Mouse (Mus musculus): ENCODE measurements at regions not wholly inside any gene's neighbourhood (a gene's known extent, or its start where the extent isn't known, plus 50 kb on each side); places are given as distances from the start of the nearest gene placed in this dataset.
A peak's percentile ranks its signal among the peaks of the same experiment; 100 is the strongest.

- no peak for DNase-seq
These were observed 53.2 kb downstream of the Gm815 start for GRCm38 (mm10) chr19:26938911-26939310.

DNA sequence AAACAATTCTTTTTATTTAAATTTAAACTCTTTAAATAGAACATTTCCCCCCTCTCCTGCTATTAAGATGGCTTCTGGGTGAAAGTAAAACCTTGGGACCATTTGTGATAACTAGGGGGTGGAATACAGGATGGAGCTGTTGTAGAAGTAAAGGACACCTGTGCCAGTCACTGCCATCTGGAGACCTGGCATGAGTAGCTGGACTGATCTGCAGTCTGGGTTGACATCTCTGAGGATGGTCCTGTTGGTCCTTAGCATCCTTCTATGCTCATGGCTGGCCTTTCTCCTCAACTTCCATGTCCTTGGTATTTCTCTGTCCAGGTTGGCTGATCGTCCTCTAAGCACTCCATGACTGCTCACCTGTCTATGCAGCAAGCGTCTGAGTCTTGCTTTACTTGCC is 58.3 kb downstream of the Gm815 start:
- peak; percentile 60 to 65 for DNase-seq

DNA sequence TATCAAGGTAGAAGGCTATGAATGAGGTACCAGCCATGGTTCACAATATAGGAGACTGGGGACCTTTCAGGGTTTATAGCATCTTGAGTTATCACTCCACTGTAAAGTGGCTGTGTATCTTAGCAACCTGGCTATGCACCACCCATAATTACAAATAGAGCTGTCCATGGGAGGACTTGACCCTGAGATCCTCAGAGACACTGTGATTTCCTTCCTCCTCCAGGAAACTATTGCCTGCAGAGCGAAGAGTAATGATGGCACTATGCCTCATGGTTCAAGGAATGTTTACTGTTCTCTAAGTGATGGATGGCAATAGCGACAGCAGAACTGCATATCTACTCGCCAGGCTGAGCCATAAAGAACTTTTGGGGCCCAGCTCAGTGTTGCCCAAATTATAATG is 60.9 kb downstream of the Gm815 start:
- no peak for DNase-seq

- DNase-seq, result peak; percentile 60 to 66
These were observed 62.8 kb downstream of the Gm815 start for GRCm38 (mm10) chr19:26948479-26948878.

GRCm38 (mm10) chr19:26949153-26949552 is 63.5 kb downstream of the Gm815 start:
- peak in 1 of 2 experiments; percentile 20 for DNase-seq

DNA sequence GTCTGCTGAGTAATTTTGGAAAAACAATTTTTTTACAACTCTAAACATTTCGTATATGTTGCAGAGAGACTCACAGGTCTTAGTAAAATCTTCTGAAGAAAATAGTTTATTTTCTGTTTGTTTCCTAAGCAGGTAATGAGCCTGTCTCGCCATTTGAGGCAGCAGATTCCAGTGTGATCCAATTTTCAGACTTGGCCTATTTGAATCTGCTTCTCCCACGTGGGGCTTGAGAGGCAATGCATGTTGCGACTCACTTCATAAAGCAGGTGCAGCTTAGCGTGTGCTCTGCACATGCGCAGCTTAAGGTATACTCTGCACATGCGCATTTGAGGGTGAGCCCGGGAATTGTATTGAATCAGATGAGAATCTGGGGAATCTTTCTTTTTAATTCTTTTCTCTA is 67.7 kb downstream of the Gm815 start:
- no peak for DNase-seq

DNA sequence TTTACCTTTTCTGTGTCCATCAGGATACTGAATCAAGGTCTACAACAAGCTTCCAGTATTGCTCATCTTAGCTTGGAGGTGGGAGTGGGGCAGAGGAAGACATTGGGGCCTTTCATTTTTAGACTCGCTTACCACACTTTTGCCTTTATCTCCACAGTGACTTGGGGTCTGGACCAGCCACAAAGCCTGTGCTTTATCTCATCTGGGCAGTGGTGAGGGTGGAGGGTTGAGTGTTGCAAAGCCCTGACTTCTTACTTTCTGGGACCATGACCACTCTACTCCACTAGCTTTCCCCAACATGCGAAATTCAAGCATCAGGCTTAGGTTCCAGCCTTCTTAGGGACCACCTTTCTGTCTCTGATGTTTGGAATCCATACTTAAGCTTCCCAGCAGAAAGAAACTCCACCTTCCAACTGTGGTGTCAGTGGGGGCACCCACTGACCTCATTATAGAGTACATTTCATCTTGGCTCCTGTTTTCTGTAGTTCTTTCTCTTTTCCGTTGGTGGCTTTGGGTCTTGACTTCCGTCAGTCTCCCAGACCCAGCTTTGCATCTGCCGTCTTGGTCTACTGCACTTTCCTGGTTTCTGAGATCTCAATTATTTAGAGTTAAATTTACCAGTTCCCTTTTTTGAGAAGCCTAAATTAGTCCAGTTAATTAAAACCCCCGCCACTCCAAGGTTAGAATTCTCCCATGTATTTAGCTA is 80.5 kb downstream of the Gm815 start:
- no peak for DNase-seq

- no peak for DNase-seq
These were observed 87.4 kb downstream of the Gm815 start for GRCm38 (mm10) chr19:26973058-26973457.

DNA sequence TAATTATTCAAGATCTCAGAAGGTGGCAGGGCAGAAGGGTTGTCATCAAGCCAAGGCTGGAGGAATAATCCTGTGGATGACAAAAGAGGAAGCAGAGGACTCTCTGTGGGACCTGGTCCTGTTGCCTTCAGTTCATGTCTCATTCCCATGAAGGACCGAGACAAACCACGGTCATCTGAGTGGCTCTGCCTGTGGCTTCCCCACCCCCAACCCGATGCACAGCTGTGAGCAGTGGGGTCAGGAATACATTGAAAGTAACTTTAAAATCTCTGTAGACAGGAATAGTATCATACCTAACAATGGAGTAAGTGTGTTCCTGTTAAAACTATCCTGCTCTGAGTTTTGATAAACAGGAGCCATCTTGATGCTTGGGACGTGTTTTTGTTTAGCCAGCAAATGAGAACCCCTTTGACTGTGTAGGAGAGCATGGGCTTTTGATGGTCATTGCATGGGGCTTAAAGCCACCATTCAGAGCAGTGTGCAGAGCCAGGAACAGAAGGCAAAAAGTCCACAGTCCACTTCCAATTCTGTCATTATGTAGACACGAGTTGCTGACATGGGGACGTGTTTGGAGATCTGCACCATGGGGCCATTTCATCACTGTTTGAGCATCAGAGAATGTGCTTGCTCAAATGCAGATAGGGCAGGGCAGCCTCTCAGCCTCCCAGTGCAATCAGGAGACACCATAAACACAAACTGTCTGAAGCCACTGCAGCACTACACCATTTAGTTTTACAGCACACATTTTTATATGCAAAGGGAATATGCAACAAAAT is 88.3 kb downstream of the Gm815 start:
- no peak for DNase-seq

DNA sequence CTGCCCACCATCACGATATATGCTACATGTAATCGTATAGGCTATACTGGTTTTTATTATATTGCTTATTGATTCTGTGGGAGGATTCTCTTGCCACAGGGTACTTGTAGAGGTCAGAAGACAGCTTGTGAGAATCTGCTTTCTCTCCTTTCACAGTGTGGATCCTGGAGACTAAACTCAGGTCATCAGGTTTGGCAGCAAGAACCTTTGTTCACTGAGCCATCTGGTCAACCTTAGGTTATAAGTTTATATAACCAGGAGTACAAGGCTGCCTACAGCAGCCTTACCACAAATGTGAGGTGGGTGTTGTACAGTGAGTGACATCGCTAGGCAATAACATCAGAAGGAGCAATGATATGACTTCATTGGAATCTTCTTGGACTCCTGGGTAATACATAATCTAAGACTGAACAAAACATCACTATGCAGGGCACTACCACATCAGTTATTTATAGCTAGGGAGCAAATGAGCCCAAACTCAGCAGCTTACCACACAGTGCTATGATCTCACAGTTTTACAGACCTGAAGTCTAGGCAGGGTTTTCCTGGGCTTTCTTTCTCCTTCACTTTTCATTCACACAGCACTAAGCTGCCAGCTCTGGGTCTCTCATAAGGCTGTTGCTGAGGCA is 89.0 kb downstream of the Gm815 start:
- DNase-seq, result no peak

DNA sequence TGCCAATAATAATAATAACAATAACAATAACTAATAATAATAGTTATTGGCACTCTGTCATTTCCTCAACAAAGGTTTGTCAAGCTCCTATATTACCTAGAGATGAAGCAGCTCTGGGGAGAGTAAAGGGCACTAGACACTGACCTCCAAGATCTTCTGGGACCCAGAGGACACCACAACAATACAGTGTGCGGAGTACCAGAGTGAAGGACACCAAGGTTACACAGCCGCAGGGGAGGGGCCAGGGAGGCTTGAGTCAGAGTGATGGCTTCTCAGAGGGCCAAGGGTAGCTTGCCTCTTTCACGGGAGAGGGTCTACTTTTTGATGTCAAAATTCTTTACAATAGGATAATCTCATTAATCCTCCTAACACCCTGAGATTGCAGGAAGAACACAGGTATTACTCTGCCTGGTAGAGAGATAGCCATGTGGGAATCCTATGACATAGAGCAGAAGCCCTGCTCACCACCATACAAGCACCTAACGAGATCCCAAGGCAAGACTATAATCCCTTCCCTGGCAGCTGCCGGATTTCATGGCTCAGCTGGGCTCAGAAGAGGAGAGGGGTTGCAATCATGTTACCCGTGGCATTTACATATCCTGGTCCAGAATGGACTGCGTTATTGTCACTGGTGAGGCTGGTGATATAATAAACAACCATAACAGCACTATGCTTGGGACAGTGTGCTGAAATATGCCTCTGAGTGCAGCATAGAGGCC is 91.1 kb downstream of the Gm815 start:
- DNase-seq, result no peak

GRCm38 (mm10) chr19:26977887-26978639 is 92.4 kb downstream of the Gm815 start:
- peak in 1 of 2 experiments; percentile 24 for DNase-seq

GRCm38 (mm10) chr19:26978640-26979007 is 92.9 kb downstream of the Gm815 start:
- DNase-seq, result no peak

GRCm38 (mm10) chr19:26979322-26979721 is 93.6 kb downstream of the Gm815 start:
- no peak for DNase-seq

GRCm38 (mm10) chr19:26986672-26987071 is 101.0 kb downstream of the Gm815 start:
- DNase-seq, result no peak

DNA sequence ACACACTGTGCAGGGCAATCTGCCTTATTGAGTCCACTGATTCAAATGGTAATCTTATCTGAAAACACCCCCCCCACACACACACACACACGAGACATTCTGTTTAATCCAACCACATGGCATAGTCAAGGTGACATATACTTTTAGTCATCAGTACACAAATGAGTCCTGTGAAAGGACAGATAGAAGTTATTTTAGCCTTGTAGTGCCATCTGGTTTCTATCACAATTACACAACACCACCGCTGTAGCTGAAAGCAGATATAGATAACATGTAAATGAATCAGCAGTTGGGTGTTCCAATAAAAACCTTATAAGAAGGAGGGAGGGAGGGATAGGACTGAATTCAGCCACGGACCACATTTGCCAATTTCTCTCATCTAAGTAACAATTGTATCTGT is 101.5 kb downstream of the Gm815 start:
- no peak for DNase-seq

- DNase-seq, result no peak
These were observed 102.3 kb downstream of the Gm815 start for GRCm38 (mm10) chr19:26987909-26988456.

- no peak for DNase-seq
These were observed 109.1 kb downstream of the Gm815 start for GRCm38 (mm10) chr19:26994586-26995352.

DNA sequence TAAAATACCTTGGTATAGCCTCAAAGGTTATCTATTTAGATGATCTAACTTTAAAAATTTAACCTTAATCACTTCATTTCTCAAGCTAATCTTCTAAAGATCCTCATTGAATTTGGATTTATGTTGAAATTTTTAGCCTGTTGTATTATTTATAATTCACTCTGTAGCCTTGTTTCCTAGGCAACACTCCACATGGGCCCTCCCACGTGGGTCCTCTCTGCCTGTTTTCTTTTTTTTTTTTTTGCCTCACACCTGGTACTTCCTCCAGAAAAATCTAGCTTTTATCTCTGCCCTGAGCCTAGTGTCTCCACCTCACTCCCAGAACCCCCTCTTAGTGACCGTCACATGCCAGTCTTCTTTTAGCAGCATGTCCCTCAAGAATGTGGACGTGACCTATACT is 113.9 kb downstream of the Gm815 start:
- no peak for DNase-seq

GRCm38 (mm10) chr19:27021930-27022329 is 136.2 kb downstream of the Gm815 start:
- DNase-seq, result no peak

DNA sequence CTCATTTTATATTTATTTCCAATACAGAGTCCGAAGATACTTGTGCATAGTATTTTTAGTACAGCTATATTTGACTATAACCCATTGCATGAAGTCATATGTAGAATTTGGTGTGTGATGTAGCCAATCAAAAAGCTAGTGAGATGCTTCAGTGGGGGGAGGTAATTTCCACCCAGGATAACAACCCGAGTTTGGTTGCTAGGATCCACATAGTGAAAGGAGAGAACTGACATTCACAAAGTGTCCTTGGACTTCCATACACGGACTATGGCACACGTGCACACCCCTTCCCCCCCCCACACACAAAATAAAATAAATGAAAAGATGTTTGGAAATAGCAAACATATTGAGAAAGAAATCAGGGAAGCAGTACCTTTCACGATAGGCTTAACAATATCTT is 137.2 kb downstream of the Gm815 start:
- no peak for DNase-seq
